Mouse (Mus musculus) C2C12 (cell line): ENCODE results near the gene Nqo1. TPM values are rescaled to one million over a fixed set of nuclear protein-coding genes. Genes with fewer than 3 reads are reported as not detected.

Experiments used
- H3K27me3 ChIP-seq: one replicate; pipeline ENCODE4 v1.6.1; 2011; ENCODE audit not compliant: control insufficient read depth, insufficient read depth, insufficient read length
- H3K36me3 ChIP-seq: one replicate; pipeline ENCODE4 v1.6.1; 2011; ENCODE audit not compliant: control insufficient read depth, insufficient read depth
- H3K4me3 ChIP-seq: one replicate; pipeline ENCODE4 v1.5.1; 2011; ENCODE audit warnings: mild to moderate bottlenecking, control low read depth; ENCODE audit not compliant: poor library complexity, insufficient read depth, severe bottlenecking
- H3K79me2 ChIP-seq: one replicate; pipeline ENCODE4 v1.6.1; 2011; ENCODE audit not compliant: control insufficient read depth, insufficient read depth
- H3K79me3 ChIP-seq: one replicate; pipeline ENCODE4 v1.6.1; 2011; ENCODE audit warnings: low read depth, control low read depth
- H3ac ChIP-seq: one replicate; pipeline ENCODE3; 2011; ENCODE audit warnings: low read depth; ENCODE audit not compliant: control insufficient read depth, insufficient read length
- CEBPB ChIP-seq: IDR thresholded peaks from one replicate; pipeline ENCODE4 v1.6.1; 2011; ENCODE audit warnings: low read depth, mild to moderate bottlenecking, control low read depth, moderate library complexity
- CTCF ChIP-seq: IDR thresholded peaks from one replicate; pipeline ENCODE4 v1.5.1; 2011; ENCODE audit not compliant: control insufficient read depth, insufficient read depth, insufficient read length
- FOSL1 ChIP-seq: IDR thresholded peaks from one replicate; pipeline ENCODE4 v1.8.0; 2011; ENCODE audit warnings: mild to moderate bottlenecking, low read length; ENCODE audit not compliant: poor library complexity, insufficient read depth, severe bottlenecking
- MAX ChIP-seq: IDR thresholded peaks from one replicate; pipeline ENCODE4 v1.6.1; 2011; ENCODE audit warnings: mild to moderate bottlenecking, control low read depth
- MYOD1 ChIP-seq: IDR thresholded peaks from one replicate; pipeline ENCODE4 v1.6.1; 2011; ENCODE audit warnings: low read depth; ENCODE audit not compliant: control insufficient read depth, insufficient read length
- MYOG ChIP-seq: IDR thresholded peaks from one replicate; pipeline ENCODE4 v1.6.1; 2011; ENCODE audit not compliant: control insufficient read depth, insufficient read length; ENCODE audit errors: extremely low read depth
- USF1 ChIP-seq: IDR thresholded peaks from one replicate; pipeline ENCODE4 v1.6.1; 2011; ENCODE audit warnings: low read depth, mild to moderate bottlenecking, control low read depth, moderate library complexity
- polyA plus RNA-seq: library from polyadenylated mRNA; unstranded; fragments of >200 nt; fragmentation: generic; extraction: Trizol; gene quantifications from one replicate; pipeline ENCODE4 v1.2.1, GENCODE M21; 2012; ENCODE audit warnings: missing spikeins

The Nqo1 gene
- polyA plus RNA-seq, 1 experiment, result 142 TPM

- no peak overlapping the region for H3ac ChIP-seq
- H3K36me3 ChIP-seq, result no peaks in the 10 kb centered on the region
- peak overlapping the region; percentile 67 for H3K4me3 ChIP-seq
- H3K79me3 ChIP-seq, result no peaks in the 10 kb centered on the region
- H3K27me3 ChIP-seq, result no peaks in the 10 kb centered on the region
- TF ChIP-seq USF1 (no peak), MAX (no peak), MYOG (no peak), MYOD1 (no peak), CTCF (no peak), FOSL1 (no peak), CEBPB (no peak)
- H3K79me2 ChIP-seq, result peaks cover 34% of the 10 kb centered on the region
Measured at GRCm38 (mm10) chr8:107435421-107435961, 32.5 kb upstream of the Nqo1 start.

DNA sequence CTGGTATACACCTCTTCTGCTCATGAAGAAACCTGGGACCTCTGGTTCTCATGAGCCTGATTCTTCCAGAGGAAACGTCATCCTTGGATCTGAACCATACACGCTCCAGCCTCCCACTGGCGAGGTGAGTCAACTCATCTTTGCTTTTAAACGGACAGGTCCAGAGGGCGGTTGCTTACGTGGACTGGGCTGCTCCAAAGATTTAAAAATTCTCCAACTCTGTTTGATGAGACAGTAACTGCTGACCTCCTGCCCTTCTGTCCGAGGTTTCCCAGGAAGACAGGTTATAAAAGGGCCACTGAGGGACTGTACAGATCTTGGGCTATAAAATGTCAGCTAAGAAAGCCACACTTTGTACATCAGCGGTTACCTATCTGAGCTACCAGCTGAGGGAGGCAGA, 27.8 kb upstream of the Nqo1 start:
- Histone ChIP-seq H3ac (no peak overlapping the region), H3K36me3 (no peaks in the 10 kb centered on the region), H3K79me3 (no peaks in the 10 kb centered on the region), H3K79me2 (no peaks in the 10 kb centered on the region), H3K27me3 (no peaks in the 10 kb centered on the region), H3K4me3 (no peak overlapping the region)
- TF ChIP-seq CEBPB (no peak), USF1 (no peak), MYOD1 (no peak), MAX (no peak), FOSL1 (no peak), CTCF (no peak), MYOG (no peak)

GRCm38 (mm10) chr8:107425230-107425597, 22.2 kb upstream of the Nqo1 start:
- H3K79me3 ChIP-seq, result peaks cover 43% of the 10 kb centered on the region
- no peak overlapping the region for H3ac ChIP-seq
- no peak for TF ChIP-seq FOSL1
- TF ChIP-seq CTCF, result no peak
- no peak for TF ChIP-seq USF1
- TF ChIP-seq MAX, result no peak
- TF ChIP-seq CEBPB, result no peak
- TF ChIP-seq MYOD1, result no peak
- no peak for TF ChIP-seq MYOG
- no peak overlapping the region for H3K4me3 ChIP-seq
- peaks cover 36% of the 10 kb centered on the region for H3K36me3 ChIP-seq
- H3K27me3 ChIP-seq, result no peaks in the 10 kb centered on the region
- H3K79me2 ChIP-seq, result peaks cover 47% of the 10 kb centered on the region

GRCm38 (mm10) chr8:107424597-107425229, 21.7 kb upstream of the Nqo1 start, which contains the start of gene Nob1:
Gene Nob1 (minus strand): TSS chr8:107425051.
- Histone ChIP-seq H3K36me3 (peaks cover 41% of the 10 kb centered on the region), H3ac (peak within 1 kb of the TSS; percentile 100), H3K79me3 (peaks cover 47% of the 10 kb centered on the region), H3K79me2 (peaks cover 52% of the 10 kb centered on the region), H3K4me3 (peak within 1 kb of the TSS; percentile 87), H3K27me3 (no peaks in the 10 kb centered on the region)
- TF ChIP-seq MYOG (no peak), CTCF (peak; percentile 97), MYOD1 (peak; percentile 80), FOSL1 (no peak), USF1 (no peak), CEBPB (no peak), MAX (peak; percentile 94)

GRCm38 (mm10) chr8:107424176-107424575, 21.2 kb upstream of the Nqo1 start:
- TF ChIP-seq CTCF (no peak), CEBPB (no peak), MAX (no peak), MYOD1 (no peak), FOSL1 (no peak)
- peaks cover 44% of the 10 kb centered on the region for H3K36me3 ChIP-seq
- peaks cover 48% of the 10 kb centered on the region for H3K79me3 ChIP-seq
- no peaks in the 10 kb centered on the region for H3K27me3 ChIP-seq
- H3K79me2 ChIP-seq, result peaks cover 57% of the 10 kb centered on the region
- peak overlapping the region; percentile 87 for H3K4me3 ChIP-seq
- H3ac ChIP-seq, result peak overlapping the region; percentile 100

- H3ac ChIP-seq, result no peak overlapping the region
- no peaks in the 10 kb centered on the region for H3K27me3 ChIP-seq
- no peak for TF ChIP-seq MYOG
- no peak for TF ChIP-seq USF1
- TF ChIP-seq FOSL1, result no peak
- no peak for TF ChIP-seq CTCF
- TF ChIP-seq MAX, result no peak
- TF ChIP-seq MYOD1, result no peak
- TF ChIP-seq CEBPB, result no peak
- H3K79me3 ChIP-seq, result peaks cover 30% of the 10 kb centered on the region
- H3K79me2 ChIP-seq, result peaks cover 66% of the 10 kb centered on the region
- H3K36me3 ChIP-seq, result peaks cover 97% of the 10 kb centered on the region
- H3K4me3 ChIP-seq, result no peak overlapping the region
Measured at GRCm38 (mm10) chr8:107417001-107417400, 14.0 kb upstream of the Nqo1 start.
